Mouse (Mus musculus): ENCODE results near the gene Ccdc114.

GRCm38 (mm10) chr7:45949061-45949460 lies 25.2 kb downstream of the Ccdc114 start:
- TF ChIP-seq CTCF (IDR thresholded peaks at IDR 0.05; ENCODE audit: extremely low read depth, insufficient read length, insufficient replicate concordance, low read depth, low read length) (no peak), POLR2A (IDR thresholded peaks at IDR 0.05; ENCODE audit: low read depth, low read length) (no peak)

Measured in small intestine, adult 2 months (tissue).